Mouse (Mus musculus): ENCODE results near the gene Tmem246. TPM values are rescaled to one million over a fixed set of nuclear protein-coding genes. Genes with fewer than 3 reads are reported as not detected.

The Tmem246 gene
- polyA plus RNA-seq, 1 experiment from 2014 or later: 35.8 TPM

GRCm38 (mm10) chr4:49558181-49558580 is 39.5 kb downstream of the Tmem246 start:
- DNase-seq (ENCODE audit: low spot score): no peak
- Histone ChIP-seq H3K27ac (no peak overlapping the region), H3K36me3 (no peaks in the 10 kb centered on the region), H3K4me3 (no peak overlapping the region), H3K27me3 (ENCODE audit: insufficient read depth, poor library complexity, severe bottlenecking) (no peaks in the 10 kb centered on the region), H3K4me1 (0 out of 2 replicates have a peak, but pooled peaks cover 4% of the 10 kb centered on the region), H3K9me3 (no peaks in the 10 kb centered on the region)
- 50% methylated on average over 2 of the region's 2 CpGs for WGBS

GRCm38 (mm10) chr4:49557375-49557774 is 40.3 kb downstream of the Tmem246 start:
- H3K9me3 ChIP-seq: no peaks in the 10 kb centered on the region
- H3K27me3 ChIP-seq (ENCODE audit: insufficient read depth, poor library complexity, severe bottlenecking): no peaks in the 10 kb centered on the region
- DNase-seq (ENCODE audit: low spot score): no peak
- no peak overlapping the region for H3K27ac ChIP-seq
- WGBS: 90% methylated on average over 7 of the region's 7 CpGs
- H3K36me3 ChIP-seq: no peaks in the 10 kb centered on the region
- 0 out of 2 replicates have a peak, but pooled peaks cover 4% of the 10 kb centered on the region for H3K4me1 ChIP-seq
- no peak overlapping the region for H3K4me3 ChIP-seq

GRCm38 (mm10) chr4:49553380-49553779 is 44.3 kb downstream of the Tmem246 start:
- H3K9me3 ChIP-seq: no peaks in the 10 kb centered on the region
- 85% methylated on average over 5 of the region's 5 CpGs for WGBS
- no peaks in the 10 kb centered on the region for H3K36me3 ChIP-seq
- H3K4me1 ChIP-seq: no peaks in the 10 kb centered on the region
- H3K4me3 ChIP-seq: no peak overlapping the region
- no peak overlapping the region for H3K27ac ChIP-seq
- DNase-seq (ENCODE audit: low spot score): no peak
- H3K27me3 ChIP-seq (ENCODE audit: insufficient read depth, poor library complexity, severe bottlenecking): no peaks in the 10 kb centered on the region

GRCm38 (mm10) chr4:49549383-49549782 is 48.3 kb downstream of the Tmem246 start, which contains the start of gene Aldob:
Aldob (minus strand) TSS chr4:49549546.
- no peaks in the 10 kb centered on the region for H3K27me3 ChIP-seq (ENCODE audit: insufficient read depth, poor library complexity, severe bottlenecking)
- H3K36me3 ChIP-seq: no peaks in the 10 kb centered on the region
- 38% methylated on average over 3 of the region's 3 CpGs for WGBS
- no peak within 1 kb of the TSS for H3K27ac ChIP-seq
- H3K4me1 ChIP-seq: no peaks in the 10 kb centered on the region
- H3K4me3 ChIP-seq: no peak within 1 kb of the TSS
- no peak for DNase-seq (ENCODE audit: low spot score)
- no peaks in the 10 kb centered on the region for H3K9me3 ChIP-seq

GRCm38 (mm10) chr4:49547544-49548219 is 50.0 kb downstream of the Tmem246 start:
- 78% methylated on average over 7 of the region's 7 CpGs for WGBS
- no peaks in the 10 kb centered on the region for H3K4me1 ChIP-seq
- no peaks in the 10 kb centered on the region for H3K27me3 ChIP-seq (ENCODE audit: insufficient read depth, poor library complexity, severe bottlenecking)
- no peak overlapping the region for H3K27ac ChIP-seq
- H3K9me3 ChIP-seq: no peaks in the 10 kb centered on the region
- no peaks in the 10 kb centered on the region for H3K36me3 ChIP-seq
- DNase-seq (ENCODE audit: low spot score): no peak
- no peak overlapping the region for H3K4me3 ChIP-seq

GRCm38 (mm10) chr4:49546873-49547543 is 50.7 kb downstream of the Tmem246 start:
- Histone ChIP-seq H3K4me3 (no peak overlapping the region), H3K27ac (no peak overlapping the region), H3K4me1 (no peaks in the 10 kb centered on the region), H3K36me3 (no peaks in the 10 kb centered on the region), H3K9me3 (no peaks in the 10 kb centered on the region), H3K27me3 (ENCODE audit: insufficient read depth, poor library complexity, severe bottlenecking) (no peaks in the 10 kb centered on the region)
- WGBS: 76% methylated on average over 6 of the region's 6 CpGs
- no peak for DNase-seq (ENCODE audit: low spot score)

GRCm38 (mm10) chr4:49546026-49546425 is 51.6 kb downstream of the Tmem246 start:
- 78% methylated on average over 2 of the region's 2 CpGs for WGBS
- H3K4me3 ChIP-seq: no peak overlapping the region
- no peaks in the 10 kb centered on the region for H3K36me3 ChIP-seq
- H3K27ac ChIP-seq: no peak overlapping the region
- no peaks in the 10 kb centered on the region for H3K27me3 ChIP-seq (ENCODE audit: insufficient read depth, poor library complexity, severe bottlenecking)
- H3K4me1 ChIP-seq: 0 out of 2 replicates have a peak, but pooled peaks cover 2% of the 10 kb centered on the region
- no peak for DNase-seq (ENCODE audit: low spot score)
- H3K9me3 ChIP-seq: no peaks in the 10 kb centered on the region

GRCm38 (mm10) chr4:49540966-49541365 is 56.7 kb downstream of the Tmem246 start:
- H3K27me3 ChIP-seq (ENCODE audit: insufficient read depth, poor library complexity, severe bottlenecking): no peaks in the 10 kb centered on the region
- H3K4me3 ChIP-seq: no peak overlapping the region
- 68% methylated on average over 3 of the region's 3 CpGs for WGBS
- no peak for DNase-seq (ENCODE audit: low spot score)
- H3K27ac ChIP-seq: no peak overlapping the region
- no peaks in the 10 kb centered on the region for H3K9me3 ChIP-seq
- 0 out of 2 replicates have a peak, but pooled peaks cover 4% of the 10 kb centered on the region for H3K4me1 ChIP-seq
- H3K36me3 ChIP-seq: no peaks in the 10 kb centered on the region

- H3K9me3 ChIP-seq: no peaks in the 10 kb centered on the region
- no peaks in the 10 kb centered on the region for H3K27me3 ChIP-seq (ENCODE audit: insufficient read depth, poor library complexity, severe bottlenecking)
- 0 out of 2 replicates have a peak, but pooled peaks cover 4% of the 10 kb centered on the region for H3K4me1 ChIP-seq
- DNase-seq (ENCODE audit: low spot score): no peak
- WGBS: 58% methylated on average over 6 of the region's 6 CpGs
- no peak overlapping the region for H3K4me3 ChIP-seq
- no peak overlapping the region for H3K27ac ChIP-seq
- H3K36me3 ChIP-seq: no peaks in the 10 kb centered on the region
Measured at GRCm38 (mm10) chr4:49539665-49540064, 58.0 kb downstream of the Tmem246 start.

GRCm38 (mm10) chr4:49536671-49537070 is 61.0 kb downstream of the Tmem246 start:
- H3K4me1 ChIP-seq: 0 out of 2 replicates have a peak, but pooled peaks cover 4% of the 10 kb centered on the region
- no peak for DNase-seq (ENCODE audit: low spot score)
- H3K9me3 ChIP-seq: no peaks in the 10 kb centered on the region
- 72% methylated on average over 4 of the region's 4 CpGs for WGBS
- no peak overlapping the region for H3K27ac ChIP-seq
- H3K36me3 ChIP-seq: peaks cover 9% of the 10 kb centered on the region; the same call in 1 of the 2 replicates
- no peaks in the 10 kb centered on the region for H3K27me3 ChIP-seq (ENCODE audit: insufficient read depth, poor library complexity, severe bottlenecking)
- H3K4me3 ChIP-seq: no peak overlapping the region

GRCm38 (mm10) chr4:49535675-49536294 is 61.9 kb downstream of the Tmem246 start:
- Histone ChIP-seq H3K27me3 (ENCODE audit: insufficient read depth, poor library complexity, severe bottlenecking) (no peaks in the 10 kb centered on the region), H3K27ac (no peak overlapping the region), H3K9me3 (no peaks in the 10 kb centered on the region), H3K4me1 (no peaks in the 10 kb centered on the region), H3K36me3 (peaks cover 12% of the 10 kb centered on the region), H3K4me3 (no peak overlapping the region)
- 90% methylated on average over 4 of the region's 4 CpGs for WGBS
- no peak for DNase-seq (ENCODE audit: low spot score)

GRCm38 (mm10) chr4:49535036-49535435 is 62.6 kb downstream of the Tmem246 start:
- H3K4me1 ChIP-seq: no peaks in the 10 kb centered on the region
- H3K36me3 ChIP-seq: peaks cover 20% of the 10 kb centered on the region
- no peaks in the 10 kb centered on the region for H3K27me3 ChIP-seq (ENCODE audit: insufficient read depth, poor library complexity, severe bottlenecking)
- H3K27ac ChIP-seq: no peak overlapping the region
- 81% methylated on average over 3 of the region's 3 CpGs for WGBS
- peaks cover 5% of the 10 kb centered on the region for H3K9me3 ChIP-seq
- no peak for DNase-seq (ENCODE audit: low spot score)
- H3K4me3 ChIP-seq: no peak overlapping the region

All from heart, embryonic 10.5 days (tissue).